Mouse (Mus musculus) ES-Bruce4 (cell line): Measurements from ENCODE around the gene Esyt2.

Experiments
- CTCF ChIP-seq: IDR thresholded peaks from one replicate; pipeline ENCODE4 v1.8.1; 2011; ENCODE audit warnings: low read depth, low read length
- POLR2A ChIP-seq: IDR thresholded peaks from one replicate; pipeline ENCODE4 v1.8.1; 2011; ENCODE audit warnings: low read length; ENCODE audit not compliant: insufficient read depth

DNA sequence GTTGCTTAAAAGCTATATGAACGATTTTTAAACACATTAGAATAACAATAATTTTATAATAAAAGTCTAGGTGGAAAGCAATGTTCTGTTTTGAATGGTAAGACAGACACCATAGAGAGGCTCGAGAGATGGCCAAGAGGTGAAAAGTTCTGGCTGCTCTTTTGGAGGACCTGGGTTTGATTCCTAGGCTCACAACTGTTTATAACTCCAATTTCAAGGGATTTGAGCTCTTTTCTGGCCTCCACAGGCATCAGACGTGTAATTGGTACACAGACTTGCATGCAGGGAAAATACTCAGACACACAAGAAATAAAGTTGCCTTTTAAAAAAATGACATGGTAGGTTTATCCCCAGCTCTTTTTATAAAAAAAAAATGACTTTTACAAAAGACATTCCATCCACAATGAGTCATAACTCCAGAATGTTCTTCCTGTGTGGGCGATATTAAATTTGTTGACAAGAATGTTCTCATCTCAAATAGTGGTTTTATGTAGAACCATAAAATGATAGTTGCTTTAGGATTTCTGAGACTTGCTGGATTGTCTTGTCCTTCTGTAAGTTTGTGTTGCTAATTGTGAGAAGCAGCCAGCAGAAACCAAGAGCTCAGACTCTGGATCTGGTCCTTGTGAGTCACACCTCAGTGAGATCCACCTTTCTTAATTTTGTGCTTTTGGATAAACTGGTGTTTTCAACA lies 12.8 kb downstream of the Esyt2 start:
- TF ChIP-seq CTCF (no peak), POLR2A (no peak)
